Mouse (Mus musculus) megakaryocyte, embryonic 14.5 days (primary cell): ENCODE measurements at regions not wholly inside any gene's neighbourhood (a gene's known extent, or its start where the extent isn't known, plus 50 kb on each side); places are given as distances from the start of the nearest gene placed in this dataset.

ENCODE experiments used
- FLI1 ChIP-seq: IDR thresholded peaks from 2 replicates; pipeline ENCODE4 v1.6.1; 2012; ENCODE audit warnings: low read length, inconsistent platforms, mixed read lengths
- GATA1 ChIP-seq: IDR thresholded peaks from 3 replicates; pipeline ENCODE4 v1.6.1; 2012; ENCODE audit warnings: mixed read lengths, low read length, inconsistent platforms, borderline replicate concordance

DNA sequence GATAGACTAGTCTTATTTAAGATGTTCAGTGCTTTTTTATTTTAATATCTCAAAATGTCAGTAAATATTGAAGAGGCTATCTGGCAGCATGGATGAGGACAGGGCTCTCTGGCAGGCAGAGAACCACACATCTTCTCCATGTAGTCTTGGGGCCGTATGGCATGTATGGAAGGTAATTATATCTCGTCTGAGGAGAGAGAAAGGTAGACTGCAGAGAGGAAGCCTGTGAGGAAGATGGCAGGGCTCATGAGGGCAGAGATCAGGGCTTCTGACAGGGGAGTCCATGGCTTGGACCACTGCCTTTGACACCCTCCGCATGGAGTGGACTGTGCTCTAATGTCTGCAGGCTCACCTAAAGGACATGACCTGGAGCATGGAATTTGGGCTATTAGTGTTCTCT lies 146.0 kb upstream of the Runx1 start:
- no peak for TF ChIP-seq FLI1
- no peak for TF ChIP-seq GATA1
